Mouse (Mus musculus) neural tube, embryonic 13.5 days (tissue): ENCODE data around the gene Cd300ld2. TPM values are rescaled to one million over a fixed set of nuclear protein-coding genes. Genes with fewer than 3 reads are reported as not detected.
"Not testable (repeated sequence)": the region's sequence is repeated elsewhere in the genome, so short reads cannot be mapped to it uniquely, and the experiment has no call there.

ENCODE experiments used
- ATAC-seq: fragments of 200-750 bp; cut with Nextera tagmentation; 2 replicates; pipeline ENCODE4 v1.8.0; 2017; ENCODE audit warnings: low read depth, mild to moderate bottlenecking, moderate TSS enrichment, moderate library complexity
- H3K27ac ChIP-seq: fragments of 300-500 bp; sonication (generic); replicated peaks from 2 replicates; pipeline ENCODE4 v1.5.1; 2015; ENCODE audit warnings: moderate library complexity, mild to moderate bottlenecking, inconsistent platforms
- H3K27me3 ChIP-seq: fragments of 300-500 bp; sonication (generic); 2 replicates; pipeline ENCODE4 v1.6.1; 2015; ENCODE audit warnings: mild to moderate bottlenecking, inconsistent platforms
- H3K36me3 ChIP-seq: fragments of 300-500 bp; sonication (generic); 2 replicates; pipeline ENCODE4 v1.6.1; 2015; ENCODE audit warnings: mild to moderate bottlenecking, inconsistent platforms
- H3K4me1 ChIP-seq: fragments of 300-500 bp; sonication (generic); replicated peaks from 2 replicates; pipeline ENCODE4 v1.6.1; 2015; ENCODE audit warnings: inconsistent platforms
- H3K4me2 ChIP-seq: fragments of 300-500 bp; sonication (generic); 2 replicates; pipeline ENCODE4 v1.6.1; 2015; ENCODE audit warnings: inconsistent platforms, mild to moderate bottlenecking, moderate library complexity
- H3K4me3 ChIP-seq: fragments of 300-500 bp; sonication (generic); 2 replicates; pipeline ENCODE4 v1.5.1; 2015; ENCODE audit warnings: mild to moderate bottlenecking, inconsistent platforms
- H3K9ac ChIP-seq: fragments of 300-500 bp; sonication (generic); 2 replicates; pipeline ENCODE4 v1.6.1; 2015; ENCODE audit warnings: moderate library complexity, mild to moderate bottlenecking, inconsistent platforms
- H3K9me3 ChIP-seq: fragments of 300-500 bp; sonication (generic); 2 replicates; pipeline ENCODE4 v1.6.1; 2016; ENCODE audit warnings: inconsistent platforms
- WGBS: fragments of 180-500 bp; shearing (Covaris S2); methylation state at CpG from one replicate; pipeline ENCODE4 v1.1.7; 2015; 5-methylcytosine and 5-hydroxymethylcytosine counted together
- polyA plus RNA-seq: library from polyadenylated mRNA; unstranded; fragments of >200 nt; fragmentation: Nextera tagmentation; extraction: Ambion mirVana; gene quantifications from 2 replicates; pipeline ENCODE4 v1.2.1, GENCODE M21; 2015

Gene Cd300ld2
- polyA plus RNA-seq: not detected in 2 replicates

- H3K9ac ChIP-seq, H3K4me3 ChIP-seq, H3K36me3 ChIP-seq, H3K27ac ChIP-seq, H3K4me2 ChIP-seq, H3K9me3 ChIP-seq, H3K4me1 ChIP-seq, ATAC-seq, H3K27me3 ChIP-seq: not testable (repeated sequence)
- no CpG with 5 or more reads among the region's 7 CpGs for WGBS
Observed at GRCm38 (mm10) chr11:115016093-115016492, at the start of gene Cd300ld2. Gene Cd300ld2, minus strand, starts transcription at chr11:115016193.

- ATAC-seq: no peak
- Histone ChIP-seq H3K9me3 (no peaks in the 10 kb centered on the region), H3K27ac (no peak within 1 kb of the TSS), H3K4me2 (no peak within 1 kb of the TSS), H3K36me3 (no peaks in the 10 kb centered on the region), H3K4me3 (no peak within 1 kb of the TSS), H3K9ac (no peak within 1 kb of the TSS), H3K4me1 (no peaks in the 10 kb centered on the region), H3K27me3 (peaks cover 9% of the 10 kb centered on the region; the same call in 1 of the 2 replicates)
- WGBS: 33% methylated on average over 5 of the region's 5 CpGs
Observed at GRCm38 (mm10) chr11:115062077-115062476, 46.1 kb upstream of the Cd300ld2 start, which contains the start of gene Cd300e. Gene Cd300e, minus strand, starts transcription at chr11:115062177.

- 94% methylated on average over 2 of the region's 2 CpGs for WGBS
- no peak overlapping the region for H3K4me3 ChIP-seq
- ATAC-seq: no peak
- no peak overlapping the region for H3K9ac ChIP-seq
- no peaks in the 10 kb centered on the region for H3K4me1 ChIP-seq
- no peaks in the 10 kb centered on the region for H3K36me3 ChIP-seq
- no peaks in the 10 kb centered on the region for H3K9me3 ChIP-seq
- no peak overlapping the region for H3K4me2 ChIP-seq
- H3K27ac ChIP-seq: no peak overlapping the region
- H3K27me3 ChIP-seq: peaks cover 9% of the 10 kb centered on the region; the same call in 1 of the 2 replicates
Observed at GRCm38 (mm10) chr11:115059797-115060196, 43.8 kb upstream of the Cd300ld2 start.

GRCm38 (mm10) chr11:115058701-115059100, 42.7 kb upstream of the Cd300ld2 start:
- Histone ChIP-seq H3K9ac (no peak overlapping the region), H3K36me3 (no peaks in the 10 kb centered on the region), H3K27me3 (peaks cover 7% of the 10 kb centered on the region; the same call in 1 of the 2 replicates), H3K27ac (no peak overlapping the region), H3K9me3 (no peaks in the 10 kb centered on the region), H3K4me1 (no peaks in the 10 kb centered on the region), H3K4me3 (no peak overlapping the region), H3K4me2 (no peak overlapping the region)
- no peak for ATAC-seq
- 79% methylated on average over 4 of the region's 4 CpGs for WGBS

- H3K36me3 ChIP-seq: no peaks in the 10 kb centered on the region
- H3K9ac ChIP-seq: no peak overlapping the region
- peaks cover 12% of the 10 kb centered on the region for H3K27me3 ChIP-seq
- no peak for ATAC-seq
- H3K27ac ChIP-seq: no peak overlapping the region
- H3K4me3 ChIP-seq: no peak overlapping the region
- H3K9me3 ChIP-seq: no peaks in the 10 kb centered on the region
- no peaks in the 10 kb centered on the region for H3K4me1 ChIP-seq
- no peak overlapping the region for H3K4me2 ChIP-seq
Observed at GRCm38 (mm10) chr11:115054537-115054936, 38.5 kb upstream of the Cd300ld2 start.

- no peaks in the 10 kb centered on the region for H3K9me3 ChIP-seq
Observed at GRCm38 (mm10) chr11:115052991-115053390, 37.0 kb upstream of the Cd300ld2 start.

GRCm38 (mm10) chr11:115052206-115052605, 36.2 kb upstream of the Cd300ld2 start:
- no peak for ATAC-seq
- WGBS: 5% methylated on average over 9 of the region's 9 CpGs
- no peaks in the 10 kb centered on the region for H3K9me3 ChIP-seq
- no peaks in the 10 kb centered on the region for H3K4me1 ChIP-seq
- H3K4me2 ChIP-seq: no peak overlapping the region
- H3K36me3 ChIP-seq: no peaks in the 10 kb centered on the region
- H3K27ac ChIP-seq: no peak overlapping the region
- H3K4me3 ChIP-seq: no peak overlapping the region
- H3K27me3 ChIP-seq: peaks cover 12% of the 10 kb centered on the region
- no peak overlapping the region for H3K9ac ChIP-seq

More at GRCm38 (mm10) chr11:115052991-115053390, 37.0 kb upstream of the Cd300ld2 start:
- WGBS: 90% methylated on average over 1 of the region's 1 CpGs
- H3K27me3 ChIP-seq: peaks cover 12% of the 10 kb centered on the region
- H3K27ac ChIP-seq: no peak overlapping the region
- no peaks in the 10 kb centered on the region for H3K36me3 ChIP-seq
- no peak overlapping the region for H3K9ac ChIP-seq
- no peaks in the 10 kb centered on the region for H3K4me1 ChIP-seq
- no peak overlapping the region for H3K4me2 ChIP-seq
- H3K4me3 ChIP-seq: no peak overlapping the region
- no peak for ATAC-seq

- ATAC-seq: no peak
- no peak overlapping the region for H3K4me2 ChIP-seq
- no peaks in the 10 kb centered on the region for H3K36me3 ChIP-seq
- 52% methylated on average over 3 of the region's 3 CpGs for WGBS
- H3K9ac ChIP-seq: no peak overlapping the region
- H3K27me3 ChIP-seq: peaks cover 12% of the 10 kb centered on the region
- no peak overlapping the region for H3K4me3 ChIP-seq
- H3K27ac ChIP-seq: no peak overlapping the region
- no peaks in the 10 kb centered on the region for H3K9me3 ChIP-seq
- H3K4me1 ChIP-seq: no peaks in the 10 kb centered on the region
Observed at GRCm38 (mm10) chr11:115049282-115049895, 33.4 kb upstream of the Cd300ld2 start.

- Histone ChIP-seq H3K9me3 (no peaks in the 10 kb centered on the region), H3K27me3 (peaks cover 12% of the 10 kb centered on the region), H3K27ac (no peak within 1 kb of the TSS), H3K4me2 (no peak within 1 kb of the TSS), H3K9ac (no peak within 1 kb of the TSS), H3K4me1 (no peaks in the 10 kb centered on the region), H3K4me3 (no peak within 1 kb of the TSS), H3K36me3 (no peaks in the 10 kb centered on the region)
- no peak for ATAC-seq
- WGBS: 79% methylated on average over 2 of the region's 2 CpGs
Observed at GRCm38 (mm10) chr11:115048259-115048658, 32.3 kb upstream of the Cd300ld2 start, which contains the start of gene Cd300ld3. Gene Cd300ld3, minus strand, starts transcription at chr11:115048409.

- not testable (repeated sequence) for ATAC-seq, H3K4me1 ChIP-seq
- WGBS: no CpG with 5 or more reads among the region's 6 CpGs
Observed at GRCm38 (mm10) chr11:115037669-115038068, 21.7 kb upstream of the Cd300ld2 start, which contains the start of gene Cd300ld5. Gene Cd300ld5, minus strand, starts transcription at chr11:115037769.

GRCm38 (mm10) chr11:115026912-115027311, 10.9 kb upstream of the Cd300ld2 start, which contains the start of gene Cd300ld4:
Gene Cd300ld4, minus strand, starts transcription at chr11:115027012.
- not testable (repeated sequence) for H3K36me3 ChIP-seq, H3K4me3 ChIP-seq, H3K4me1 ChIP-seq, H3K9me3 ChIP-seq, H3K4me2 ChIP-seq, H3K27ac ChIP-seq, H3K27me3 ChIP-seq, ATAC-seq, H3K9ac ChIP-seq
- no CpG with 5 or more reads among the region's 6 CpGs for WGBS

More at GRCm38 (mm10) chr11:115037669-115038068, 21.7 kb upstream of the Cd300ld2 start, which contains the start of gene Cd300ld5:
- not testable (repeated sequence) for H3K4me3 ChIP-seq, H3K27me3 ChIP-seq, H3K4me2 ChIP-seq, H3K36me3 ChIP-seq, H3K9me3 ChIP-seq, H3K9ac ChIP-seq, H3K27ac ChIP-seq

GRCm38 (mm10) chr11:115004070-115004469, 11.9 kb downstream of the Cd300ld2 start:
- Histone ChIP-seq H3K4me1 (no peaks in the 10 kb centered on the region), H3K27ac (no peak overlapping the region), H3K27me3 (no peaks in the 10 kb centered on the region), H3K9me3 (no peaks in the 10 kb centered on the region), H3K36me3 (no peaks in the 10 kb centered on the region), H3K4me2 (no peak overlapping the region), H3K9ac (no peak overlapping the region), H3K4me3 (no peak overlapping the region)
- no peak for ATAC-seq
- whole genome bisulfite sequencing: 85% methylated on average over 5 of the region's 5 CpGs
